Mouse (Mus musculus) ES-E14 (cell line): ENCODE measurements at regions not wholly inside any gene's neighbourhood (a gene's known extent, or its start where the extent isn't known, plus 50 kb on each side); places are given as distances from the start of the nearest gene placed in this dataset.

ENCODE experiments used
- DNase-seq: peaks from one replicate; pipeline ENCODE4 v3.0.0-alpha.2; 2013; ENCODE audit warnings: low read depth, low spot score
- H3K27ac ChIP-seq: 2 replicates; pipeline ENCODE4 v1.5.1; 2012; ENCODE audit warnings: low read depth, mild to moderate bottlenecking, low read length, moderate library complexity, mixed read lengths; ENCODE audit not compliant: poor library complexity, insufficient read depth, severe bottlenecking
- H3K36me3 ChIP-seq: 2 replicates; pipeline ENCODE4 v1.6.1; 2012; ENCODE audit warnings: mild to moderate bottlenecking, low read length, moderate library complexity, mixed read lengths; ENCODE audit not compliant: control insufficient read depth, poor library complexity, insufficient read depth, severe bottlenecking
- H3K4me1 ChIP-seq, 2 experiments: fragments of 150-350 bp in 1 of 2; sonication (generic) in 1 of 2; 2 replicates each; pipeline ENCODE4 v1.6.1; 2012; ENCODE audit warnings: low read length in 2 of 2, mild to moderate bottlenecking in 1 of 2, mixed read lengths in 1 of 2; ENCODE audit not compliant: control insufficient read depth in 2 of 2, insufficient read depth in 2 of 2, poor library complexity in 1 of 2
- H3K4me3 ChIP-seq, 2 experiments: fragments of 150-350 bp in 1 of 2; sonication (generic) in 1 of 2; 2 replicates each; pipeline ENCODE4 v1.5.1; 2012; ENCODE audit warnings: low read length in 2 of 2, low read depth in 1 of 2, mild to moderate bottlenecking in 1 of 2, mixed read lengths in 1 of 2; ENCODE audit not compliant: insufficient read depth in 1 of 2, poor library complexity in 1 of 2, severe bottlenecking in 1 of 2
- H3K9ac ChIP-seq: 2 replicates; pipeline ENCODE4 v1.6.1; 2012; ENCODE audit warnings: low read depth, mild to moderate bottlenecking, low read length, mixed read lengths; ENCODE audit not compliant: poor library complexity, insufficient read depth, severe bottlenecking
- H3K9me3 ChIP-seq: fragments of 150-350 bp; sonication (generic); 2 replicates; pipeline ENCODE4 v1.6.1; 2012; ENCODE audit warnings: low read depth, mild to moderate bottlenecking, low read length; ENCODE audit not compliant: control insufficient read depth, insufficient read depth
- CHD2 ChIP-seq: IDR thresholded peaks from 2 replicates; pipeline ENCODE4 v1.6.1; 2014; ENCODE audit warnings: mild to moderate bottlenecking, low read depth, low read length, inconsistent platforms
- HCFC1 ChIP-seq: IDR thresholded peaks from 2 replicates; pipeline ENCODE4 v1.6.1; 2012; ENCODE audit warnings: low read length, inconsistent platforms, borderline replicate concordance; ENCODE audit not compliant: insufficient read depth
- MAFK ChIP-seq: IDR thresholded peaks from 2 replicates; pipeline ENCODE4 v1.6.1; 2014; ENCODE audit warnings: mild to moderate bottlenecking, low read depth, low read length, inconsistent platforms; ENCODE audit not compliant: insufficient read depth
- ZC3H11A ChIP-seq: IDR thresholded peaks from 2 replicates; pipeline ENCODE4 v1.6.1; 2012; ENCODE audit warnings: low read depth, mild to moderate bottlenecking, inconsistent platforms, low read length, borderline replicate concordance
- ZNF384 ChIP-seq: IDR thresholded peaks from 2 replicates; pipeline ENCODE4 v1.6.1; 2012; ENCODE audit warnings: low read depth, low read length, inconsistent platforms
- in situ Hi-C, 2 experiments: fragments of 600-800 bp; cut with MboI; formaldehyde crosslinking; loops; one replicate each; pipeline ENCODE4 v1.15.1; 2025; ENCODE audit warnings: low sequenced_read_pairs in 2 of 2, inconsistent platforms in 1 of 2; ENCODE audit not compliant: unreplicated experiment in 2 of 2

GRCm38 (mm10) chr14:15698607-15699006 is 259.8 kb upstream of the Lrrc3b start:
- H3K4me1 ChIP-seq = no peaks in the 10 kb centered on the region
- no peak for TF ChIP-seq MAFK
- TF ChIP-seq HCFC1 = no peak
- no peak for TF ChIP-seq CHD2
- TF ChIP-seq ZC3H11A = no peak
- no peak for TF ChIP-seq ZNF384
- no peaks in the 10 kb centered on the region for H3K36me3 ChIP-seq
- H3K27ac ChIP-seq = no peak overlapping the region
- H3K9me3 ChIP-seq = no peaks in the 10 kb centered on the region
- no peak overlapping the region for H3K9ac ChIP-seq
- no peak overlapping the region for H3K4me3 ChIP-seq
- in situ Hi-C loops = no loop called here
- DNase-seq = no peak

DNA sequence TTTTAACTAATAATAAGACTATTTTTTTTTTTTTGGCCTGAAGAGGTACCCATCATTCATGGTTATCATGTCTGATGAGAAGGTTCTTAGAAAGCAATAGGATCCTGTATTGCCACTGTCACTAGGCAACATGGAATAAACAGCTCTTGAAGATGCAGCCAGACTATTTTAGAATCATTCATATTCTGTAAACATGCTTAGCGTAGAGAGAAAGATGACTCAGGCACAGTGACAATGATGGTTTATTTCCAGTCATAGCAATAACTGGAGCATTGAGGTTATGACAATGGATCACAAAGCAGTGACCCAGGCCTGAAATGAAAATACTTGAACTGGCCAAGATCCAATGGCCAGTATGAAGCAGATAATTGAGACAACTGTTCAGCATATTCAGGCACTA is 283.3 kb upstream of the Lrrc3b start:
- Histone ChIP-seq H3K36me3 (no peaks in the 10 kb centered on the region), H3K9ac (no peak overlapping the region), H3K27ac (no peak overlapping the region), H3K4me1 (no peaks in the 10 kb centered on the region), H3K4me3 (no peak overlapping the region), H3K9me3 (no peaks in the 10 kb centered on the region)
- TF ChIP-seq MAFK (no peak), CHD2 (no peak), ZNF384 (no peak), ZC3H11A (no peak), HCFC1 (no peak)
- in situ Hi-C loops = no loop called here
- DNase-seq = no peak

GRCm38 (mm10) chr14:15746629-15747238 is 307.9 kb upstream of the Lrrc3b start:
- TF ChIP-seq ZNF384 = no peak
- no peak for TF ChIP-seq CHD2
- no peak for TF ChIP-seq MAFK
- TF ChIP-seq ZC3H11A = no peak
- TF ChIP-seq HCFC1 = no peak
- Histone ChIP-seq H3K4me3 (no peak overlapping the region), H3K27ac (no peak overlapping the region), H3K4me1 (no peaks in the 10 kb centered on the region), H3K36me3 (no peaks in the 10 kb centered on the region), H3K9ac (no peak overlapping the region), H3K9me3 (no peaks in the 10 kb centered on the region)
- in situ Hi-C loops = no loop called here
- DNase-seq = no peak

GRCm38 (mm10) chr14:15769846-15770448 is 331.2 kb upstream of the Lrrc3b start:
- H3K27ac ChIP-seq = no peak overlapping the region
- no peaks in the 10 kb centered on the region for H3K4me1 ChIP-seq
- TF ChIP-seq CHD2 (no peak), ZNF384 (no peak), MAFK (no peak), HCFC1 (no peak)
- DNase-seq = no peak
- H3K36me3 ChIP-seq = no peaks in the 10 kb centered on the region
- in situ Hi-C loops = loop anchor here in 1 of 2 experiments (10.0 kb wide), 1 partner anchor 65 kb away; no protein-coding TSS in a partner anchor
- no peaks in the 10 kb centered on the region for H3K9me3 ChIP-seq
- no peak overlapping the region for H3K9ac ChIP-seq
- no peak overlapping the region for H3K4me3 ChIP-seq
